Mouse (Mus musculus) testis, postnatal 14 days (tissue): ENCODE data around the gene Anapc15-ps.
A peak's percentile ranks its signal among the peaks of the same experiment; 100 is the strongest.

ENCODE experiments used
- DNase-seq: peaks from one replicate; pipeline ENCODE4 v3.0.0; 2021; ENCODE audit warnings: low spot score

The Anapc15-ps gene

GRCm38 (mm10) chr10:95689833-95690232 lies 16.6 kb upstream of the Anapc15-ps start:
- DNase-seq: no peak

GRCm38 (mm10) chr10:95689058-95689457 lies 15.8 kb upstream of the Anapc15-ps start:
- peak; percentile 50 for DNase-seq

- DNase-seq: no peak
These were observed 14.4 kb upstream of the Anapc15-ps start for GRCm38 (mm10) chr10:95687558-95688141.

- DNase-seq: no peak
These were observed 12.8 kb upstream of the Anapc15-ps start for GRCm38 (mm10) chr10:95686041-95686440.

- DNase-seq: no peak
These were observed 11.7 kb upstream of the Anapc15-ps start for GRCm38 (mm10) chr10:95684782-95685555.

GRCm38 (mm10) chr10:95684250-95684649 lies 11.0 kb upstream of the Anapc15-ps start:
- DNase-seq: no peak

GRCm38 (mm10) chr10:95683735-95684134 lies 10.5 kb upstream of the Anapc15-ps start:
- DNase-seq: no peak

GRCm38 (mm10) chr10:95682964-95683363 lies 9.7 kb upstream of the Anapc15-ps start:
- no peak for DNase-seq

GRCm38 (mm10) chr10:95682091-95682740 lies 9.0 kb upstream of the Anapc15-ps start:
- DNase-seq: no peak

- DNase-seq: no peak
These were observed 8.2 kb upstream of the Anapc15-ps start for GRCm38 (mm10) chr10:95681481-95681880.

- DNase-seq: no peak
These were observed 7.8 kb upstream of the Anapc15-ps start for GRCm38 (mm10) chr10:95681058-95681440.

- DNase-seq: no peak
These were observed 7.2 kb upstream of the Anapc15-ps start for GRCm38 (mm10) chr10:95680153-95681057.

GRCm38 (mm10) chr10:95679131-95679530 lies 5.9 kb upstream of the Anapc15-ps start:
- no peak for DNase-seq

GRCm38 (mm10) chr10:95678661-95679060 lies 5.4 kb upstream of the Anapc15-ps start:
- DNase-seq: no peak

GRCm38 (mm10) chr10:95678241-95678640 lies 5.0 kb upstream of the Anapc15-ps start:
- DNase-seq: no peak

GRCm38 (mm10) chr10:95677356-95678109 lies 4.3 kb upstream of the Anapc15-ps start:
- peak; percentile 38 for DNase-seq

- DNase-seq: peak; percentile 44
These were observed 3.7 kb upstream of the Anapc15-ps start for GRCm38 (mm10) chr10:95676991-95677355.

GRCm38 (mm10) chr10:95676387-95676786 lies 3.1 kb upstream of the Anapc15-ps start:
- no peak for DNase-seq

GRCm38 (mm10) chr10:95670781-95671780 lies 2.2 kb downstream of the Anapc15-ps start:
- no peak for DNase-seq

GRCm38 (mm10) chr10:95669872-95670271 lies 3.4 kb downstream of the Anapc15-ps start:
- DNase-seq: no peak
